Mouse (Mus musculus): ENCODE measurements around the gene Arhgef1.

DNA sequence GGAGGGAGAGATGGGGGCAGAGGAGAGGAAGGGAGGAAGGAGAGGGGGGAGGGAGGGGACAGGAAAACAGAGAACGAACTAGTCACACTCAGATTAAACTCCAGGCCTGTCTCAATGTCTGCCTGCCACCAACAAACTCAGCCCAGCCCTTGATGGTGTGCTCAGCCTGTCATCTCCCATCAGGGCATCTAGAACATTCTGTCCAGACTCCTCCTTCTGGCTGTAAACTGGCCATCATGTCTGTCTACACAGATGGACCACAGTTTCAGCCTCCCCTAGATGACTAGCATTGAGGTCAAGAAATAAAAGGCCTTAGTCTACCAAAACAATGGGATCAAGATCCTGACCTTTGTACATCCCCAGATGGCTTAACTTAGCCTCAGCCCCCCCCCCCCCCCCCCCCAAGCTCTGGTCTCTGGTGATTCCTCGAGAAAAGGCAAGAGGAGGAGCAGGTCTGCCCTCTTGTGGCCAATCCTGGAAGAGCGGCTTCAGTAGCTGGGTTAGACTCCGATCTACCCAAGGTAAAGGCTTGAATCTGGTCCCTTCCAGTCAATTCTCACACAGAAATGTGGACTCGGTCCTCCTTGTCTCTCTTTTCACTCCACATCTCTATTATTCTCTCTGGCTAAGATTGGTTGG, 62.3 kb downstream of the Arhgef1 start:
- TF ChIP-seq CTCF (conservative IDR thresholded peaks at IDR 0.05 in 1 of 2, IDR thresholded peaks at IDR 0.05 in 1 of 2; ENCODE audit: low read depth in 2 of 2, low read length in 2 of 2) (peak; percentile 62 to 80), KAT2A (IDR thresholded peaks at IDR 0.05; ENCODE audit: insufficient replicate concordance, low read length) (no peak), ZKSCAN1 (IDR thresholded peaks at IDR 0.05; ENCODE audit: borderline replicate concordance, low read depth, low read length) (no peak), HCFC1 (IDR thresholded peaks at IDR 0.05; ENCODE audit: low read depth, low read length) (no peak), POLR2A (IDR thresholded peaks at IDR 0.05; ENCODE audit: low read depth, low read length) (no peak), EP300 (IDR thresholded peaks at IDR 0.05; ENCODE audit: low read length) (no peak), POLR2AphosphoS2 (IDR thresholded peaks at IDR 0.05; ENCODE audit: low read depth, low read length) (no peak)

All from CH12.LX (cell line).